Mouse (Mus musculus) CH12.LX (cell line): ENCODE results near the gene Gm13272. TPM values are rescaled to one million over a fixed set of nuclear protein-coding genes. Genes with fewer than 3 reads are reported as not detected.
"Not testable (repeated sequence)": the region's sequence is repeated elsewhere in the genome, so short reads cannot be mapped to it uniquely, and the experiment has no call there.

Experiments used
- DNase-seq: peaks from one replicate; pipeline ENCODE4 v3.0.0-alpha.2; 2013; ENCODE audit errors: extremely low read depth
- H3K27ac ChIP-seq: 2 replicates; pipeline ENCODE4 v1.5.1; 2012; ENCODE audit warnings: low read depth, mild to moderate bottlenecking, control low read depth, moderate library complexity; ENCODE audit not compliant: insufficient read depth
- H3K27me3 ChIP-seq: replicated peaks from 2 replicates; pipeline ENCODE3; 2012; ENCODE audit warnings: inconsistent platforms
- H3K36me3 ChIP-seq, 2 experiments: replicated peaks in 1 of 2; 2 replicates each; pipeline versions ENCODE3 to v1.6.1; 2012; ENCODE audit warnings: inconsistent platforms in 1 of 2, low read length in 1 of 2, mild to moderate bottlenecking in 1 of 2, mixed read lengths in 1 of 2, moderate library complexity in 1 of 2; ENCODE audit not compliant: control insufficient read depth in 1 of 2, insufficient read depth in 1 of 2
- H3K4me1 ChIP-seq, 2 experiments: 2 replicates each; pipeline ENCODE4 v1.6.1; 2012; ENCODE audit warnings: inconsistent platforms in 1 of 2, moderate library complexity in 1 of 2; ENCODE audit not compliant: insufficient read depth in 2 of 2, control insufficient read depth in 1 of 2
- H3K4me2 ChIP-seq: 2 replicates; pipeline ENCODE4 v1.6.1; 2012; ENCODE audit warnings: low read depth, mild to moderate bottlenecking, control low read depth; ENCODE audit not compliant: poor library complexity, insufficient read depth, severe bottlenecking
- H3K4me3 ChIP-seq, 3 experiments: fragments of 150-350 bp in 1 of 3; sonication (generic) in 1 of 3; replicated peaks in 1 of 3; 2 replicates each; pipeline versions ENCODE3 to v1.5.1; 2011 to 2012; ENCODE audit warnings: low read depth in 2 of 3, low read length in 2 of 3, mild to moderate bottlenecking in 2 of 3, moderate library complexity in 2 of 3, control low read depth in 1 of 3, improper control_type of control experiment in 1 of 3, inconsistent platforms in 1 of 3, mixed read lengths in 1 of 3; ENCODE audit not compliant: poor library complexity in 1 of 3
- H3K79me2 ChIP-seq: replicated peaks from 2 replicates; pipeline ENCODE4 v1.6.1; 2012; ENCODE audit warnings: mild to moderate bottlenecking, moderate library complexity; ENCODE audit not compliant: control insufficient read depth, poor library complexity, insufficient read depth, severe bottlenecking; ENCODE audit errors: extremely low read depth
- H3K9ac ChIP-seq: 2 replicates; pipeline ENCODE4 v1.6.1; 2012; ENCODE audit warnings: low read depth, mild to moderate bottlenecking, control low read depth, moderate library complexity; ENCODE audit not compliant: insufficient read depth
- H3K9me3 ChIP-seq: replicated peaks from 2 replicates; pipeline ENCODE3; 2012; ENCODE audit warnings: low read length, inconsistent platforms, mixed read lengths
- BHLHE40 ChIP-seq: IDR thresholded peaks from 2 replicates; pipeline ENCODE4 v1.6.1; 2011; ENCODE audit warnings: mild to moderate bottlenecking, low read depth, low read length, improper control_type of control experiment
- CTCF ChIP-seq, 2 experiments: IDR thresholded peaks in 1 of 2; conservative IDR thresholded peaks in 1 of 2; 2 replicates each; pipeline ENCODE4 v1.5.1; 2011 to 2012; ENCODE audit warnings: low read depth in 2 of 2, low read length in 2 of 2, improper control_type of control experiment in 1 of 2, inconsistent platforms in 1 of 2, mild to moderate bottlenecking in 1 of 2, moderate library complexity in 1 of 2
- ELF1 ChIP-seq: IDR thresholded peaks from 2 replicates; pipeline ENCODE4 v1.6.1; 2014; ENCODE audit warnings: low read depth, mild to moderate bottlenecking, inconsistent platforms, low read length, improper control_type of control experiment
- MEF2A ChIP-seq: IDR thresholded peaks from 2 replicates; pipeline ENCODE4 v1.6.1; 2014; ENCODE audit warnings: low read depth, mild to moderate bottlenecking, inconsistent platforms, low read length, improper control_type of control experiment, borderline replicate concordance
- MXI1 ChIP-seq: IDR thresholded peaks from 2 replicates; pipeline ENCODE4 v1.6.1; 2011; ENCODE audit warnings: mild to moderate bottlenecking, low read depth, low read length, improper control_type of control experiment
- POLR2A ChIP-seq: IDR thresholded peaks from 2 replicates; pipeline ENCODE4 v1.6.1; 2011; ENCODE audit warnings: low read depth, mild to moderate bottlenecking, improper control_type of control experiment, low read length
- RAD21 ChIP-seq: IDR thresholded peaks from 2 replicates; pipeline ENCODE4 v1.6.1; 2011; ENCODE audit warnings: low read depth, mild to moderate bottlenecking, low read length, improper control_type of control experiment, moderate library complexity
- SIN3A ChIP-seq: IDR thresholded peaks from 2 replicates; pipeline ENCODE4 v1.6.1; 2012; ENCODE audit warnings: low read length, improper control_type of control experiment, inconsistent platforms
- SMC3 ChIP-seq: IDR thresholded peaks from 2 replicates; pipeline ENCODE4 v1.6.1; 2011; ENCODE audit warnings: low read depth, low read length, improper control_type of control experiment
- ZMIZ1 ChIP-seq: IDR thresholded peaks from 2 replicates; pipeline ENCODE4 v1.6.1; 2012; ENCODE audit warnings: low read depth, mild to moderate bottlenecking, inconsistent platforms, low read length, improper control_type of control experiment
- dilution Hi-C: fragments of 300-500 bp; cut with MboI; formaldehyde crosslinking; loops from 2 replicates; pipeline ENCODE4 v1.14.3; 2020; ENCODE audit warnings: low sequenced_read_pairs; ENCODE audit not compliant: extremely low pct_unique_long_range_greater_than_20kb, extremely low pct_ligation_motif_present
- in situ Hi-C: fragments of 300-500 bp; cut with MboI; formaldehyde crosslinking; loops from 3 replicates; pipeline ENCODE4 v1.14.3; 2019; ENCODE audit warnings: low sequenced_read_pairs, low pct_ligation_motif_present, low pct_unique_long_range_greater_than_20kb, mixed read lengths
- polyA plus RNA-seq: library from polyadenylated mRNA; unstranded; fragments of >175 nt; gene quantifications from 2 replicates; pipeline ENCODE4 v1.2.1, GENCODE M21; 2012; ENCODE audit warnings: low read depth; ENCODE audit not compliant: insufficient read length
- total RNA-seq, 2 experiments: library from RNA; depleted of rRNA; stranded (reverse); fragments of 300-350 nt in 1 of 2; fragments of >200 nt in 1 of 2; gene quantifications; 2 replicates each; pipeline ENCODE4 v1.2.3; 2012 to 2014

Gm13272 gene
- total and polyA plus RNA-seq, 3 experiments, result not detected

DNA sequence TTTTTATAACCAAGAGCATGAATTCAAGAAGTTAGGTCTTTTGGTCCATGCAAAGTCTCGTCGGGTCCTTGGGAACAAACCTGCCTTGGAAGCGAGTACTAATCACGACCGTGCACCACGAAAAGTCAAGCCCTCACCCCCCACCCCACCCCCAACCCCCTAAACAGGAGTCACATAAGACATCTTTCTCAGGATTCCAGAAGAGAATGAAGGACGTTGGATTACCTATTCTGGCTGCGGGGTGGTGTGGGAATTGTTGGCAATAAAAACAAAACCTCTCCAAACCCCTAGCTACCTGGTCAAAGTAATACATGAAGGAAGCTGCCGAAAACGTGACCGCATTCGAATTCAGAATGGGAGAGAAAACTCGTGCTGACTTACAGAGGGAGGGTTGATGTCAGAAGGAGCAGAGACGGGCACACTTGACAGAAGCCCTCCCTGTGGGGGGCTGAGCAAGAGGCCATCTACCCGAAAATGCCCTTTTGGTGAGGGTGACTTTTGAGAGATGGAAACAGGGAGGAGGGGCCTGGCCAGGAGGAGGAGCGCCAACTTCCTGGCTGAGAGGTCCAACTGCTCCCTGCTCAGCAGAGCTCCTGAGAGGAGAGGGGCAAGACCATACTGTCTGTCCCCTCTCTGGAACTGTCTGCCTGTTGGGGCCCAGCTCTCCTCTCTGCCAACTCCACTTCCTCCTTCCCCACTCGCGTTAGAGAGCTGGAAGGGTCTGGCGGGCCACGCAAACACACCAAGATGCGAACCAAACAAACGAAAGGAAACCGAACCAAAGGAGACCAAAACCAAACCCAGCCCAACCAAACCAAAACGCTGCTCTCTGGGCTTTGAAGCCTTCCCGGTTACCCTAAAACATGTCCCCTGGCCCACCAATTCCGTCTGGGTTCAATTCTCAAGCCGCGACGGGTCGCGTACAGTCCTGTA lies 22.8 kb upstream of the Gm13272 start:
- H3K9me3 ChIP-seq, in situ Hi-C loops, H3K36me3 ChIP-seq, dilution Hi-C loops, H3K4me1 ChIP-seq, H3K79me2 ChIP-seq: not testable (repeated sequence)
- TF ChIP-seq SIN3A, result 0 out of 2 replicates have a peak, but pooled peaks have one; percentile 35
- peak; percentile 39; the same call in 1 of the 2 replicates for TF ChIP-seq POLR2A
- peak; percentile 48 for TF ChIP-seq BHLHE40
- TF ChIP-seq ZMIZ1, result peak; percentile 26; the same call in 1 of the 2 replicates
- peak overlapping the region; percentile 53 for H3K27ac ChIP-seq
- peak; percentile 13 for DNase-seq
- H3K9ac ChIP-seq, result peak overlapping the region; percentile 78; the same call in 1 of the 2 replicates
- peak overlapping the region; percentile 96 for H3K4me2 ChIP-seq
- H3K27me3 ChIP-seq, result peaks cover 14% of the 10 kb centered on the region
- H3K4me3 ChIP-seq, result peak overlapping the region; percentile 51 to 63 (median 59)

DNA sequence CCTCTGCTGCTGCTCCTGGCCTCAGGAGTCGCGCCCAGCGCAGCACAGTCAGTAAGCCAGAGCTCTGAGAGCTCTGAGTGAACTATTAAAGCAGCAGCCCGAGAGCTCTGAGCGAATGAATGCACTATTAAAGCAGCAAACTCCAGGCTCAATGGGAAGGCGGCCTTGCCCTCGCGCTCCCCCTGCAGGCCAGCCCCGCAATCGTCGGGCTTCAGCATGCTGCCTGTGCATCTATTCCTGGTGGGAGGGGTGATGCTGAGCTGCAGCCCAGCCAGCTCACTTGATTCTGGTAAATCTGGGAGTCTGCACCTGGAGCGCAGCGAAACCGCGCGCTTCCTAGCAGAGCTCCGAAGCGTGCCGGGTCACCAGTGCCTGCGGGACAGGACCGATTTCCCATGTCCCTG lies 22.0 kb upstream of the Gm13272 start:
- dilution Hi-C loops, result not testable (repeated sequence)
- Histone ChIP-seq H3K27ac (peak overlapping the region; percentile 53; the same call in 1 of the 2 replicates), H3K4me3 (peak overlapping the region in 2 of 3 experiments; percentile 25 to 63)

DNA sequence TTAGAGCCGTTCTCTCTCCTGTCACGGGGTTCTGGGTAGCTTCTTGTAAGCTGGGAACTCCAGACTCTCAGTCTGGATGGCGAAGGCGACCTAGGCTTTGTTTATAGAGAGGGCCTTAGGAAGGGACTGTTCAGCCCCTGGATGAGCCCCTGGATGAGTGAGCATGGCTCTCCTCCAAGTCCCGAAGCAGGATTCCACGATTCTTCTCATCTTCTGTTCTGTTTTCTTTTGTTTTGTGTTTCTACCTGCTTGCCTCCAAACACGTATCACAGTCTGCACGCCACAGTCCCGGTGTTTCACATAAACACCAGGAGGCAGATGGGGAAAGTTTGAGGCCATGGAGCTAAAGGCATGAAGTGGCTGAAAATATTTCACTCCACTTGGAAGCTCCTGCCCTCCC lies 20.9 kb upstream of the Gm13272 start:
- H3K27me3 ChIP-seq, result peaks cover 14% of the 10 kb centered on the region
- in situ Hi-C loops, result not testable (repeated sequence)

More for the DNA sequence above, 22.0 kb upstream of the Gm13272 start:
- H3K4me2 ChIP-seq, in situ Hi-C loops, H3K9ac ChIP-seq, H3K9me3 ChIP-seq: not testable (repeated sequence)
- peaks cover 14% of the 10 kb centered on the region for H3K27me3 ChIP-seq
- TF ChIP-seq MEF2A (0 out of 2 replicates have a peak, but pooled peaks have one; percentile 20), MXI1 (0 out of 2 replicates have a peak, but pooled peaks have one; percentile 28), SMC3 (peak; percentile 13; the same call in 1 of the 2 replicates), RAD21 (peak; percentile 6), ELF1 (peak; percentile 10; the same call in 1 of the 2 replicates), CTCF (conservative IDR thresholded peaks at IDR 0.05 in 1 of 2, IDR thresholded peaks at IDR 0.05 in 1 of 2; ENCODE audit: low read depth in 2 of 2, low read length in 2 of 2) (peak; percentile 26 to 60; a peak in 2 of 4 replicates)
- TF ChIP-seq, all 38 proteins: peak for 6; not testable (repeated sequence) for 32
- not testable (repeated sequence) for H3K79me2 ChIP-seq, H3K4me1 ChIP-seq, H3K36me3 ChIP-seq
- DNase-seq, result peak; percentile 85

More for the DNA sequence above, 20.9 kb upstream of the Gm13272 start:
- dilution Hi-C loops, H3K9ac ChIP-seq, H3K36me3 ChIP-seq, H3K4me1 ChIP-seq, H3K79me2 ChIP-seq, DNase-seq, H3K4me3 ChIP-seq, H3K9me3 ChIP-seq, H3K27ac ChIP-seq, H3K4me2 ChIP-seq: not testable (repeated sequence)
